Mouse (Mus musculus): ENCODE data around the gene Hey2.

- no peak for TF ChIP-seq CTCF (IDR thresholded peaks at IDR 0.05; ENCODE audit: low read depth, low read length)
- TF ChIP-seq POLR2A (IDR thresholded peaks at IDR 0.05; ENCODE audit: extremely low read depth, insufficient read depth, low read length): no peak
Observed at GRCm38 (mm10) chr10:30803587-30804253, 38.9 kb downstream of the Hey2 start.

Data from liver, adult 2 months (tissue).